Mouse (Mus musculus): ENCODE data around the gene Vps50. TPM values are rescaled to one million over a fixed set of nuclear protein-coding genes. Genes with fewer than 3 reads are reported as not detected.
"Not testable (repeated sequence)": the region's sequence is repeated elsewhere in the genome, so short reads cannot be mapped to it uniquely, and the experiment has no call there.

The Vps50 gene
- polyA plus RNA-seq, 1 experiment: 39.8 TPM

DNA sequence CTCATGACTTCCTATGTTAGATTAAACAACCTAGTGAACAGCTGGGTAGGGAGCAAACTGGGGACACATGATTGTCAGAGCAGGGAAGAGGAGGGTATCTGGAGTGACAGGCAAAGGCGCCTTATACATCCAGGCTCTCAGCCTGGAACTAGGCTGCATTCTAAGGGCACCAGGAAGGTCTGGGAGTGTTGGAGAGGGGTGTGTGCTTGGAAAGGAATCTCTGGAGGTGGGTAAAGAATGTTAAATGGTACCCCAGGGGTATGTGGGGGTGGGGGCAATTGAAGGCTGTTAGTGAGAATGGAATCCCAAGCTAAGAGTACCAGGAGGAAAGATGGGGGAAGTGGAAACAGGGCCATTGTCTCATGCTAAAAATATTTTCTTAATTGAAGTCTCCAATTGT lies 96.1 kb downstream of the Vps50 start:
- Histone ChIP-seq H3K4me3 (ENCODE audit: insufficient read depth, low read length) (no peak overlapping the region), H3K4me1 (ENCODE audit: control insufficient read depth, insufficient read depth, low read length) (peaks cover 4% of the 10 kb centered on the region), H3K27ac (ENCODE audit: insufficient read depth, low read depth, low read length) (no peak overlapping the region)
- no peak for TF ChIP-seq POLR2A (IDR thresholded peaks at IDR 0.05; ENCODE audit: borderline replicate concordance, low read depth, low read length)
- TF ChIP-seq CTCF (IDR thresholded peaks at IDR 0.05; ENCODE audit: low read depth, low read length): no peak

DNA sequence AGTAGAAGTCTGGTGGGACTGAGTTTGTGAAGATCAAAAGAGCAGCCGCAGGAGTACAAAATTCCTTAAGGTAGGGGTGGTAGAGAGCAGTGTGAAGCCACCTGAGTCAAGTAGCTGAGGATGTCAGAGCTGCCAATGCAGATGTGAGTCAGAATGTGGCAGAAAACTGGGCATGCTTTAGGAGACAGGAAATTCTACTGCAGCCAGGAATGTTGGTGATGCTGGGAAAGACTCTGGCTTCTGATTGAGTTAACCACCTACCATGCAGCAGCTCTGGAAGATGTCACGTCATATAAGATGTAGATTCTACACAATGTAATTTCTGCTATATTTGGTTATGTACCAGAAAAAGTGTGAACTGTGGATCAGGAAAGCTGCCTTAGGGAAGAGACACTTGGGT lies 114.6 kb downstream of the Vps50 start:
- TF ChIP-seq CTCF (IDR thresholded peaks at IDR 0.05; ENCODE audit: low read depth, low read length) (no peak), POLR2A (IDR thresholded peaks at IDR 0.05; ENCODE audit: borderline replicate concordance, low read depth, low read length) (no peak)
- H3K27ac ChIP-seq (ENCODE audit: insufficient read depth, low read depth, low read length): no peak overlapping the region

DNA sequence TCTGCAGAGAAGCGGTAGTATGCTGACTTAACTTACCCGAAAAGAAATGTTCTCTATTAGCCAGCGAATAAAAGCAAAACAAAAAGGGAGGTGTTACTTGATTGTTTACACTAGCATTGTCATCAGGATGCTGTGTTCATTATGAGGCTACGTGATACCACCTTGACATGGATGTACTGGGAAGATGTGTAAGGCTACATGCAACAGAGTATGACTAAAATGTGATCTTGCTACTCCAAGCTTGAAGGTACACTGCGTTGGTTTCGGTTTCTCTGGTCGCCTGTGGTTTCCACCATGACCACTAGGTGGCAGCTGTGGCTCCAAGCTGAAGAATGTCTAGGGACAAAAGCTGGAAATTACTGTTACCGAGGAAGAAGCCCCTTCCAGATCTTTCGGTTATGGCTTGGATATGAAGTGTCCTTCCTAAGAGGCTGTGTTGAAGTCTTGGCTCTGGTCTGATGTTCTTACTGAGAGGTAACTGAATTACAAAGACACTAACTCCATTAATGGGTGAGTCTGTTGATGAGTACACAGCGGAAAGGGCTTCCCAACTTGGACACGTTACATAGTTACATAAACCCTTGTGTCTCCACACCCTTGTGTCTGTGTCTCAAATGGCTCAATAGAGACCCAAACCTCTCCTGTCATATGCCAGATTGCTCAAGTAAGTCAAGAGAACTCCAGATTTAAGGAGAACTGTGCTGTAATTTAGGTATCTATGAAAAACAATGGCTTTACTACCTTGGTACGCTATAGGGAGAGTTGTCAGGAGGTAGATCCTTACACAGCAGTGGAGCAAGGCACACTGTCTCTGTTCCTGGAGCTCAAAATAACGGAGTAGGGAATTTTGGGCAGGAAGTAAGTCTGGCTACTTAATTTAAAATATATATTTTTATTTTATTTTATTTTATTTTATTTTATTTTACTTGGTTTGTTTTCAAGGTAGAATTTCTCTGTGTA lies 122.5 kb downstream of the Vps50 start:
- not testable (repeated sequence) for H3K4me3 ChIP-seq (ENCODE audit: insufficient read depth, low read length); H3K27ac ChIP-seq (ENCODE audit: insufficient read depth, low read depth, low read length); H3K4me1 ChIP-seq (ENCODE audit: control insufficient read depth, insufficient read depth, low read length)

More for the DNA sequence above, 114.6 kb downstream of the Vps50 start:
- Histone ChIP-seq H3K4me3 (ENCODE audit: insufficient read depth, low read length) (no peak overlapping the region), H3K4me1 (ENCODE audit: control insufficient read depth, insufficient read depth, low read length) (no peaks in the 10 kb centered on the region)

Other genes with a start within 250 kb of the Vps50 start
- gene Samd9l, start 98.8 kb upstream of the Vps50 start, polyA plus RNA-seq (2012; ENCODE audit: insufficient read depth, insufficient read length, missing spikeins): 93.7 and 114 TPM in 2 replicates
- 0.74 and 0.83 TPM in 2 replicates for gene Hepacam2, start 84 bp upstream of the Vps50 start, polyA plus RNA-seq (2012; ENCODE audit: insufficient read depth, insufficient read length, missing spikeins)